Mouse (Mus musculus) kidney, adult 2 months (tissue): ENCODE results near the gene Rmdn3. TPM values are rescaled to one million over a fixed set of nuclear protein-coding genes. Genes with fewer than 3 reads are reported as not detected.

Experiments used
- DNase-seq: peaks from one replicate; pipeline ENCODE4 v3.0.0; 2021
- H3K27ac ChIP-seq: fragments of 200-500 bp; 2 replicates; pipeline ENCODE4 v1.5.1; 2012; ENCODE audit warnings: low read depth, low read length, control low read depth, inconsistent platforms; ENCODE audit not compliant: insufficient read depth
- H3K27me3 ChIP-seq: fragments of 200-500 bp; replicated peaks from 2 replicates; pipeline ENCODE4 v1.6.1; 2012; ENCODE audit warnings: mild to moderate bottlenecking, moderate library complexity, low read length, inconsistent platforms; ENCODE audit not compliant: control insufficient read depth, insufficient read depth
- H3K36me3 ChIP-seq: fragments of 200-500 bp; 2 replicates; pipeline ENCODE4 v1.6.1; 2012; ENCODE audit warnings: mild to moderate bottlenecking, moderate library complexity, low read length, inconsistent platforms; ENCODE audit not compliant: control insufficient read depth, insufficient read depth
- H3K4me1 ChIP-seq: fragments of 200-500 bp; 2 replicates; pipeline ENCODE4 v1.6.1; 2011; ENCODE audit warnings: low read length; ENCODE audit not compliant: control insufficient read depth, insufficient read depth
- H3K4me3 ChIP-seq: fragments of 200-500 bp; 2 replicates; pipeline ENCODE4 v1.5.1; 2011; ENCODE audit warnings: mild to moderate bottlenecking, low read depth, low read length, control low read depth; ENCODE audit not compliant: insufficient read depth
- CTCF ChIP-seq: fragments of 200-500 bp; conservative IDR thresholded peaks from 2 replicates; pipeline ENCODE4 v1.5.1; 2011; ENCODE audit warnings: low read depth, mild to moderate bottlenecking, control low read depth, low read length, moderate library complexity, mixed read lengths; ENCODE audit not compliant: insufficient read depth, insufficient read length
- POLR2A ChIP-seq: fragments of 200-500 bp; IDR thresholded peaks from one replicate; pipeline ENCODE4 v1.6.1; 2011; ENCODE audit warnings: low read depth, low read length, control low read depth
- WGBS: fragments of 180-500 bp; shearing (Covaris S2); methylation state at CpG from one replicate; pipeline ENCODE4 v1.1.7; 2018; 5-methylcytosine and 5-hydroxymethylcytosine counted together
- polyA plus RNA-seq: library from polyadenylated mRNA; depleted of rRNA; stranded (reverse); fragments of >200 nt; gene quantifications from 2 replicates; pipeline ENCODE4 v1.2.3, GENCODE M21; 2012

Rmdn3 gene
- polyA plus RNA-seq, 1 experiment = 25.9 TPM

GRCm38 (mm10) chr2:119165401-119165800 is 8.6 kb upstream of the Rmdn3 start:
- no peak for DNase-seq
- no peak overlapping the region for H3K27ac ChIP-seq
- H3K36me3 ChIP-seq = no peaks in the 10 kb centered on the region
- no peak overlapping the region for H3K4me3 ChIP-seq
- TF ChIP-seq POLR2A (no peak), CTCF (no peak)
- no peaks in the 10 kb centered on the region for H3K27me3 ChIP-seq
- no peaks in the 10 kb centered on the region; the same call in 1 of the 2 replicates for H3K4me1 ChIP-seq

GRCm38 (mm10) chr2:119163999-119164398 is 7.2 kb upstream of the Rmdn3 start:
- Histone ChIP-seq H3K4me1 (no peaks in the 10 kb centered on the region; the same call in 1 of the 2 replicates), H3K27ac (no peak overlapping the region), H3K36me3 (no peaks in the 10 kb centered on the region), H3K4me3 (no peak overlapping the region), H3K27me3 (no peaks in the 10 kb centered on the region)
- no peak for TF ChIP-seq CTCF
- no peak for TF ChIP-seq POLR2A
- 89% methylated on average over 4 of the region's 4 CpGs for WGBS
- DNase-seq = no peak

GRCm38 (mm10) chr2:119163135-119163534 is 6.3 kb upstream of the Rmdn3 start:
- Histone ChIP-seq H3K4me1 (no peaks in the 10 kb centered on the region; the same call in 1 of the 2 replicates), H3K4me3 (no peak overlapping the region), H3K27ac (no peak overlapping the region), H3K36me3 (no peaks in the 10 kb centered on the region), H3K27me3 (no peaks in the 10 kb centered on the region)
- DNase-seq = no peak
- 68% methylated on average over 3 of the region's 3 CpGs for WGBS
- TF ChIP-seq CTCF (no peak), POLR2A (no peak)

GRCm38 (mm10) chr2:119161247-119161646 is 4.4 kb upstream of the Rmdn3 start:
- 0 out of 2 replicates have a peak overlapping the region, but pooled peaks have one; percentile 16 for H3K27ac ChIP-seq
- no peaks in the 10 kb centered on the region for H3K36me3 ChIP-seq
- TF ChIP-seq CTCF (no peak), POLR2A (no peak)
- DNase-seq = peak; percentile 77
- no peaks in the 10 kb centered on the region for H3K27me3 ChIP-seq
- H3K4me1 ChIP-seq = no peaks in the 10 kb centered on the region; the same call in 1 of the 2 replicates
- whole genome bisulfite sequencing = 39% methylated on average over 2 of the region's 2 CpGs
- no peak overlapping the region for H3K4me3 ChIP-seq

GRCm38 (mm10) chr2:119157836-119158235 is 1.0 kb upstream of the Rmdn3 start:
- Histone ChIP-seq H3K27ac (no peak overlapping the region), H3K4me1 (peaks cover 6% of the 10 kb centered on the region), H3K36me3 (no peaks in the 10 kb centered on the region), H3K4me3 (no peak overlapping the region), H3K27me3 (no peaks in the 10 kb centered on the region)
- DNase-seq = no peak
- TF ChIP-seq CTCF (no peak), POLR2A (no peak)

- Histone ChIP-seq H3K36me3 (no peaks in the 10 kb centered on the region), H3K4me3 (peak overlapping the region; percentile 86), H3K27ac (0 out of 2 replicates have a peak overlapping the region, but pooled peaks have one; percentile 11), H3K4me1 (peaks cover 6% of the 10 kb centered on the region), H3K27me3 (no peaks in the 10 kb centered on the region)
- TF ChIP-seq POLR2A = no peak
- no peak for TF ChIP-seq CTCF
- DNase-seq = peak; percentile 51
- 2% methylated on average over 34 of the region's 34 CpGs for WGBS
Measured at GRCm38 (mm10) chr2:119156081-119156680, 653 bp downstream of the Rmdn3 start.

GRCm38 (mm10) chr2:119155388-119155787 is 1.4 kb downstream of the Rmdn3 start:
- WGBS = 66% methylated on average over 9 of the region's 9 CpGs
- H3K4me1 ChIP-seq = peaks cover 6% of the 10 kb centered on the region
- TF ChIP-seq POLR2A (no peak), CTCF (no peak)
- H3K4me3 ChIP-seq = no peak overlapping the region
- no peak for DNase-seq
- 0 out of 2 replicates have a peak, but pooled peaks cover 1% of the 10 kb centered on the region for H3K36me3 ChIP-seq
- H3K27ac ChIP-seq = no peak overlapping the region
- no peaks in the 10 kb centered on the region for H3K27me3 ChIP-seq

- no peak overlapping the region for H3K27ac ChIP-seq
- TF ChIP-seq POLR2A (no peak), CTCF (no peak)
- H3K4me3 ChIP-seq = no peak overlapping the region
- H3K36me3 ChIP-seq = 0 out of 2 replicates have a peak, but pooled peaks cover 1% of the 10 kb centered on the region
- WGBS = 85% methylated on average over 2 of the region's 2 CpGs
- H3K4me1 ChIP-seq = peaks cover 6% of the 10 kb centered on the region
- no peaks in the 10 kb centered on the region for H3K27me3 ChIP-seq
- DNase-seq = no peak
Measured at GRCm38 (mm10) chr2:119154683-119155082, 2.2 kb downstream of the Rmdn3 start.
